Mouse (Mus musculus): Measurements from ENCODE around the gene Naa25.

GRCm38 (mm10) chr5:121367255-121367654 lies 30.5 kb upstream of the Naa25 start:
- TF ChIP-seq POLR2A (IDR thresholded peaks at IDR 0.05; ENCODE audit: low read depth, low read length) (no peak), CTCF (conservative IDR thresholded peaks at IDR 0.05; ENCODE audit: insufficient read depth, insufficient read length, low read depth, low read length) (no peak)

Measured in kidney, adult 2 months (tissue).